Mouse (Mus musculus): Measurements from ENCODE around the gene Kif9.

Kif9 gene

GRCm38 (mm10) chr9:110476124-110477091 is at the start of gene Kif9, which contains the start of gene Klhl18:
Kif9 (plus strand) TSS chr9:110476958.
Klhl18 (minus strand) TSS chr9:110476694.
- peak; percentile 94 for DNase-seq (ENCODE audit: low spot score)

GRCm38 (mm10) chr9:110431241-110431640 is 45.5 kb upstream of the Kif9 start:
- no peak for DNase-seq (ENCODE audit: low spot score)

GRCm38 (mm10) chr9:110433045-110433444 is 43.7 kb upstream of the Kif9 start:
- no peak for DNase-seq (ENCODE audit: low spot score)

- no peak for DNase-seq (ENCODE audit: low spot score)
Observed at GRCm38 (mm10) chr9:110436041-110436440, 40.7 kb upstream of the Kif9 start.

- no peak for DNase-seq (ENCODE audit: low spot score)
Observed at GRCm38 (mm10) chr9:110440049-110440448, 36.7 kb upstream of the Kif9 start.

GRCm38 (mm10) chr9:110440559-110440958 is 36.2 kb upstream of the Kif9 start:
- DNase-seq (ENCODE audit: low spot score), result no peak

- DNase-seq (ENCODE audit: low spot score), result no peak
Observed at GRCm38 (mm10) chr9:110448356-110448755, 28.4 kb upstream of the Kif9 start.

GRCm38 (mm10) chr9:110448857-110449617 is 27.7 kb upstream of the Kif9 start:
- DNase-seq (ENCODE audit: low spot score), result peak; percentile 39

- DNase-seq (ENCODE audit: low spot score), result no peak
Observed at GRCm38 (mm10) chr9:110452523-110452922, 24.2 kb upstream of the Kif9 start.

- no peak for DNase-seq (ENCODE audit: low spot score)
Observed at GRCm38 (mm10) chr9:110457926-110458325, 18.8 kb upstream of the Kif9 start.

- no peak for DNase-seq (ENCODE audit: low spot score)
Observed at GRCm38 (mm10) chr9:110459145-110459727, 17.5 kb upstream of the Kif9 start.

- no peak for DNase-seq (ENCODE audit: low spot score)
Observed at GRCm38 (mm10) chr9:110460884-110461815, 15.6 kb upstream of the Kif9 start.

- DNase-seq (ENCODE audit: low spot score), result no peak
Observed at GRCm38 (mm10) chr9:110462321-110462720, 14.4 kb upstream of the Kif9 start.

- no peak for DNase-seq (ENCODE audit: low spot score)
Observed at GRCm38 (mm10) chr9:110463983-110464591, 12.7 kb upstream of the Kif9 start.

- no peak for DNase-seq (ENCODE audit: low spot score)
Observed at GRCm38 (mm10) chr9:110465336-110465735, 11.4 kb upstream of the Kif9 start.

GRCm38 (mm10) chr9:110466179-110466578 is 10.6 kb upstream of the Kif9 start:
- no peak for DNase-seq (ENCODE audit: low spot score)

GRCm38 (mm10) chr9:110477951-110478350 is 1.2 kb downstream of the Kif9 start:
- DNase-seq (ENCODE audit: low spot score), result no peak

GRCm38 (mm10) chr9:110478639-110479038 is 1.9 kb downstream of the Kif9 start:
- no peak for DNase-seq (ENCODE audit: low spot score)

GRCm38 (mm10) chr9:110488841-110489240 is 12.1 kb downstream of the Kif9 start:
- no peak for DNase-seq (ENCODE audit: low spot score)

GRCm38 (mm10) chr9:110490913-110491312 is 14.2 kb downstream of the Kif9 start:
- peak; percentile 41 for DNase-seq (ENCODE audit: low spot score)

- DNase-seq (ENCODE audit: low spot score), result no peak
Observed at GRCm38 (mm10) chr9:110525737-110526136, 49.0 kb downstream of the Kif9 start.
